Mouse (Mus musculus) heart, postnatal 0 days (tissue): ENCODE results near the gene Adprhl2.

ENCODE experiments used
- CTCF ChIP-seq: IDR thresholded peaks from 2 replicates; pipeline ENCODE4 v1.5.1; 2016; ENCODE audit warnings: antibody characterized with exemption, control low read depth, low read depth
- EP300 ChIP-seq: IDR thresholded peaks from 2 replicates; pipeline ENCODE4 v1.6.1; 2016; ENCODE audit warnings: antibody characterized with exemption, low read depth

GRCm38 (mm10) chr4:126314393-126314792 is 7.1 kb downstream of the Adprhl2 start:
- TF ChIP-seq CTCF = no peak
- TF ChIP-seq EP300 = no peak
